Mouse (Mus musculus): ENCODE data around the gene Slc9b1. TPM values are rescaled to one million over a fixed set of nuclear protein-coding genes. Genes with fewer than 3 reads are reported as not detected.

Slc9b1 gene
- not detected in 2 replicates for polyA plus RNA-seq (2015; fragmentation: Nextera tagmentation; extraction: Ambion mirVana)

DNA sequence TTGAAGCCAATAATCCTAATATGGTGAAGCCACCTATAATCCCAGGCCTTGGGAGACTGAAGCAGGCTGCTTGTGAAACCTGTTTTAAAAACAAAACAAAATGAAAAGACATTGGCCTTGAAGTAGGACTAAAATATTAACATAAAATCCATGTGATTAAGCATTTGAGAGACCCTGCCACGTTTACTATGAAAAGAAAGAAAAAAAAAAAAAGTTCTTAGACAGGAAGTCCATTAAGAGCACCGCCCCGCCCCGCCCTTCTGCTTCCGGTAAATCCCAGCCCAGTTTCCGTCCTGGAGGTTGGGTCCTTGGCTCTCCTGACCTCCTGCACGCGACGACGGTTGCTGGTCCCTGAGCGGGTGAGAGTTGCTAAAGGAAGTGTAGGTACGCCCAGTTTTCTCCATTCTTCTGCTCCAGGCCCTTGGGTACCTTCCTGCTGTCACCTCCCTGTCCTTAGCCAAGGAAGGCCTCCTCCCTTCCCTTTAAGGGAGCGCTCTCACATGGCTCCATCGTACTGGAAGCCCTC, at the start of gene Slc9b1:
TSS of gene Slc9b1 (plus strand) at position 291 of the 526 bp plus-strand sequence.
- Histone ChIP-seq H3K27ac (ENCODE audit: low read length) (no peak within 1 kb of the TSS), H3K4me1 (replicated peaks; ENCODE audit: control insufficient read depth, insufficient read depth, low read length) (no peaks in the 10 kb centered on the region), H3K9me3 (ENCODE audit: control insufficient read depth, low read length) (no peaks in the 10 kb centered on the region), H3K36me3 (ENCODE audit: control insufficient read depth, insufficient read depth) (no peaks in the 10 kb centered on the region), H3K27me3 (replicated peaks; ENCODE audit: control insufficient read depth, insufficient read depth, low read length) (no peaks in the 10 kb centered on the region), H3K9ac (replicated peaks; ENCODE audit: low read depth, low read length) (no peak within 1 kb of the TSS), H3K4me2 (ENCODE audit: low read length) (no peak within 1 kb of the TSS), H3K4me3 (replicated peaks; ENCODE audit: low read length) (no peak within 1 kb of the TSS)
- no peak for ATAC-seq
- WGBS, result 84% methylated on average over 14 of the region's 14 CpGs

- H3K4me1 ChIP-seq (replicated peaks; ENCODE audit: control insufficient read depth, insufficient read depth, low read length), result no peaks in the 10 kb centered on the region
- H3K27me3 ChIP-seq (replicated peaks; ENCODE audit: control insufficient read depth, insufficient read depth, low read length), result no peaks in the 10 kb centered on the region
- H3K4me3 ChIP-seq (replicated peaks; ENCODE audit: low read length), result no peak overlapping the region
- H3K36me3 ChIP-seq (ENCODE audit: control insufficient read depth, insufficient read depth), result no peaks in the 10 kb centered on the region
- H3K9ac ChIP-seq (replicated peaks; ENCODE audit: low read depth, low read length), result no peak overlapping the region
- 85% methylated on average over 3 of the region's 3 CpGs for WGBS
- no peaks in the 10 kb centered on the region for H3K9me3 ChIP-seq (ENCODE audit: control insufficient read depth, low read length)
- ATAC-seq, result no peak
- no peak overlapping the region for H3K4me2 ChIP-seq (ENCODE audit: low read length)
- H3K27ac ChIP-seq (ENCODE audit: low read length), result no peak overlapping the region
Observed at GRCm38 (mm10) chr3:135298560-135298959, 49.3 kb upstream of the Slc9b1 start.

DNA sequence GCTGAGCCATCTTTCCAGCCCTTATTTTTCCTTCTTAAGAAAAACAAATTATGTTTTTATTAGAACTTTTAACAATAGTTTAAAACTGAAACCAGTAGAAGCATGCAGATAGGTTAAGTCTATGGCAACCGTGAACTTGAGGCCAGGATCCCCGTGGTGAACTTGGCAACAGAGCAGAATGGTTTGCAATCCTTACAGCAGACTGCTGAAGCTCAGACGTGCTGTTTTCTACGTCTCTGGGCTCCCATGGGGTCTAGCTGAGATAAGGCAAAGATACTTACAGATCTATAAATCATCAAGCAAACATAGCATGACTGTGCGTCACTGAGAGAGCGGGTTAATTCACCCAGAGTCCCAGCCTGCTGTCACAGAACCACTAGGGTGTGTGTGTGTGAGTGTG, 47.7 kb upstream of the Slc9b1 start:
- Histone ChIP-seq H3K36me3 (ENCODE audit: control insufficient read depth, insufficient read depth) (no peaks in the 10 kb centered on the region), H3K27ac (ENCODE audit: low read length) (no peak overlapping the region), H3K9me3 (ENCODE audit: control insufficient read depth, low read length) (no peaks in the 10 kb centered on the region), H3K27me3 (replicated peaks; ENCODE audit: control insufficient read depth, insufficient read depth, low read length) (no peaks in the 10 kb centered on the region), H3K4me1 (replicated peaks; ENCODE audit: control insufficient read depth, insufficient read depth, low read length) (no peaks in the 10 kb centered on the region), H3K4me2 (ENCODE audit: low read length) (no peak overlapping the region), H3K9ac (replicated peaks; ENCODE audit: low read depth, low read length) (no peak overlapping the region), H3K4me3 (replicated peaks; ENCODE audit: low read length) (no peak overlapping the region)
- ATAC-seq, result no peak
- WGBS, result 78% methylated on average over 6 of the region's 6 CpGs

DNA sequence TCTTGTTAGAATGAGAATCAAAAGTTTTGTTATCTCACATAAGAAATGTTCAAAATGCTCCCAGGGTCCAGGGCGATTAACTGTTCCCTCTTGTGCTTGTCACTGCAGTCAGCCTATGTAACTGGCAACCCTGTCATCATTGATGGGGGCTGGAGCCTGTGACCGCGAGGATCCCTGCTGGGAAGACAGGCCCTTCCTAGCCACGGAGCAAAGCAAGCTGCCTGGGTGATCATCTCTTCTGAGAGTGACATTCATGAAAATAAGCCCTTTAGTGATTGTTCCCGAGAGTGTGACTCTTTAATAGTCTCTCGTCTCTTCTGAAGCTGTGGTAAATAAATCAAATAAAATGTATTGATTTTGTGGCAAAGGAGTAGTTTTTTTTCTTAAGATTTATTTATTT, 43.8 kb upstream of the Slc9b1 start:
- H3K4me3 ChIP-seq (replicated peaks; ENCODE audit: low read length), result no peak overlapping the region
- 17% methylated on average over 6 of the region's 6 CpGs for WGBS
- no peaks in the 10 kb centered on the region; the same call in 1 of the 2 replicates for H3K27me3 ChIP-seq (replicated peaks; ENCODE audit: control insufficient read depth, insufficient read depth, low read length)
- peaks cover 5% of the 10 kb centered on the region for H3K4me1 ChIP-seq (replicated peaks; ENCODE audit: control insufficient read depth, insufficient read depth, low read length)
- H3K36me3 ChIP-seq (ENCODE audit: control insufficient read depth, insufficient read depth), result no peaks in the 10 kb centered on the region
- H3K9ac ChIP-seq (replicated peaks; ENCODE audit: low read depth, low read length), result no peak overlapping the region
- H3K4me2 ChIP-seq (ENCODE audit: low read length), result no peak overlapping the region
- H3K27ac ChIP-seq (ENCODE audit: low read length), result no peak overlapping the region
- H3K9me3 ChIP-seq (ENCODE audit: control insufficient read depth, low read length), result no peaks in the 10 kb centered on the region
- ATAC-seq, result no peak

GRCm38 (mm10) chr3:135304566-135304965, 43.3 kb upstream of the Slc9b1 start:
- Histone ChIP-seq H3K4me1 (replicated peaks; ENCODE audit: control insufficient read depth, insufficient read depth, low read length) (peaks cover 5% of the 10 kb centered on the region), H3K9ac (replicated peaks; ENCODE audit: low read depth, low read length) (no peak overlapping the region), H3K9me3 (ENCODE audit: control insufficient read depth, low read length) (no peaks in the 10 kb centered on the region), H3K4me2 (ENCODE audit: low read length) (no peak overlapping the region), H3K27me3 (replicated peaks; ENCODE audit: control insufficient read depth, insufficient read depth, low read length) (no peaks in the 10 kb centered on the region; the same call in 1 of the 2 replicates), H3K4me3 (replicated peaks; ENCODE audit: low read length) (no peak overlapping the region), H3K36me3 (ENCODE audit: control insufficient read depth, insufficient read depth) (no peaks in the 10 kb centered on the region), H3K27ac (ENCODE audit: low read length) (no peak overlapping the region)
- 6% methylated on average over 9 of the region's 9 CpGs for WGBS
- no peak for ATAC-seq

- no peak within 1 kb of the TSS for H3K27ac ChIP-seq (ENCODE audit: low read length)
- peak within 1 kb of the TSS; percentile 69 for H3K4me2 ChIP-seq (ENCODE audit: low read length)
- peak within 1 kb of the TSS; percentile 41 for H3K4me3 ChIP-seq (replicated peaks; ENCODE audit: low read length)
- peak within 1 kb of the TSS; percentile 46 for H3K9ac ChIP-seq (replicated peaks; ENCODE audit: low read depth, low read length)
- H3K9me3 ChIP-seq (ENCODE audit: control insufficient read depth, low read length), result no peaks in the 10 kb centered on the region
- 8% methylated on average over 25 of the region's 28 CpGs for WGBS
- peak; percentile 87 for ATAC-seq
- H3K36me3 ChIP-seq (ENCODE audit: control insufficient read depth, insufficient read depth), result no peaks in the 10 kb centered on the region
- peaks cover 5% of the 10 kb centered on the region for H3K4me1 ChIP-seq (replicated peaks; ENCODE audit: control insufficient read depth, insufficient read depth, low read length)
- no peaks in the 10 kb centered on the region; the same call in 1 of the 2 replicates for H3K27me3 ChIP-seq (replicated peaks; ENCODE audit: control insufficient read depth, insufficient read depth, low read length)
Observed at GRCm38 (mm10) chr3:135307411-135308259, 40.2 kb upstream of the Slc9b1 start, which contains the start of gene Slc9b2. Gene Slc9b2, plus strand, starts transcription at chr3:135307700.

DNA sequence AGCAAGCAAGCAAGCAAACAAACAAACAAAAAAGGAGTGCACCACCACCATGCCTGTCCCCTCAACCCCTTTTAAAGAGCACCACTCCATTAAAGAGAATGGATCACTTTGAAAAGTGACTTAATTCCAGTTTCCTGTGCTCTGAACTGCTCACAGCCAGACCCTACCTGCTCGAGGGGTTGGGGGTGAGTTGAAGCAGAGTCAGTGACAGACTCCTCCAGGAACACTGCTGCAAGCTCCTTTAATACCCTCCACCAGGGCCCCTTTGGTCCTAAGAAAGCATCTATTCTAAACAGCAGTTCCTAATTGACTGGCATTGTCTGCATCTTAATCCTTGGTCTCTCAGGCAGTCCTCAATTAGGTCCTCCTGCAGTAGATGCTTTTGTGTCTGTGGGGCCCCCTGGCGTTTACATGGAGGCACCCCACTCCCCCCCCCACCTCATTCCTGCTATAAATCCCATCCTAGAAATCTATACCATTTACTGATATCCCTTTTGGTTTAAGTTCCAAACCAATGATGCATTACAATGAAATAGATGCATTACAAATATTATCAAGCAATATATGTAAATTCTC, 34.8 kb upstream of the Slc9b1 start:
- H3K9ac ChIP-seq (replicated peaks; ENCODE audit: low read depth, low read length), result no peak overlapping the region
- H3K27ac ChIP-seq (ENCODE audit: low read length), result no peak overlapping the region
- no peak overlapping the region for H3K4me3 ChIP-seq (replicated peaks; ENCODE audit: low read length)
- ATAC-seq, result no peak
- H3K4me2 ChIP-seq (ENCODE audit: low read length), result no peak overlapping the region
- no peaks in the 10 kb centered on the region for H3K9me3 ChIP-seq (ENCODE audit: control insufficient read depth, low read length)
- peaks cover under 1% of the 10 kb centered on the region; the same call in 1 of the 2 replicates for H3K4me1 ChIP-seq (replicated peaks; ENCODE audit: control insufficient read depth, insufficient read depth, low read length)
- no peaks in the 10 kb centered on the region; the same call in 1 of the 2 replicates for H3K27me3 ChIP-seq (replicated peaks; ENCODE audit: control insufficient read depth, insufficient read depth, low read length)
- no peaks in the 10 kb centered on the region for H3K36me3 ChIP-seq (ENCODE audit: control insufficient read depth, insufficient read depth)
- 0% methylated on average over 2 of the region's 2 CpGs for WGBS

- WGBS, result 28% methylated on average over 2 of the region's 2 CpGs
- no peak overlapping the region for H3K4me2 ChIP-seq (ENCODE audit: low read length)
- no peaks in the 10 kb centered on the region for H3K36me3 ChIP-seq (ENCODE audit: control insufficient read depth, insufficient read depth)
- no peak overlapping the region for H3K27ac ChIP-seq (ENCODE audit: low read length)
- H3K4me1 ChIP-seq (replicated peaks; ENCODE audit: control insufficient read depth, insufficient read depth, low read length), result no peaks in the 10 kb centered on the region
- H3K4me3 ChIP-seq (replicated peaks; ENCODE audit: low read length), result no peak overlapping the region
- H3K9ac ChIP-seq (replicated peaks; ENCODE audit: low read depth, low read length), result no peak overlapping the region
- no peaks in the 10 kb centered on the region for H3K27me3 ChIP-seq (replicated peaks; ENCODE audit: control insufficient read depth, insufficient read depth, low read length)
- H3K9me3 ChIP-seq (ENCODE audit: control insufficient read depth, low read length), result no peaks in the 10 kb centered on the region
- peak; percentile 47; the same call in 1 of the 2 replicates for ATAC-seq
Observed at GRCm38 (mm10) chr3:135313727-135314126, 34.1 kb upstream of the Slc9b1 start.

DNA sequence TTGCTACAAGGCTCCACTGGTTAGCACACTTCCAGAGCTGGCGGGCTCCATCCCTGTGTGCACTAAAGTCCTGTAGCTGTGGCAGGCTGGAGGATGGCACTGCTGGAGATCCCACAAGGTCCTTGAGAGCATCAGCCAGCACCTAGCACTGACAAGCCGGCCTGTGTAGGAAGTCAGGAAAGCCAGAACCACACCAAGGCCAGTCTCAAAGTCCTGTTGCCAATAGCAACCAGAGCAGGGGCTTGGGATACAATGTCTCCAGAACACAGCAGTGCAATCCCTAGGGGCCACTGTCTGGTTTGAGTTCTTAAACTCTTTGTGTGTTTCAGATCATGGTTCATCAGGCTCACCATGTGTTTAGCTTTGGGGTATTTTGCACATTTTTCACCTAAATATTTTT, 33.0 kb upstream of the Slc9b1 start:
- H3K9ac ChIP-seq (replicated peaks; ENCODE audit: low read depth, low read length), result no peak overlapping the region
- no peak overlapping the region for H3K4me2 ChIP-seq (ENCODE audit: low read length)
- H3K27me3 ChIP-seq (replicated peaks; ENCODE audit: control insufficient read depth, insufficient read depth, low read length), result no peaks in the 10 kb centered on the region
- no peak overlapping the region for H3K4me3 ChIP-seq (replicated peaks; ENCODE audit: low read length)
- no peak overlapping the region for H3K27ac ChIP-seq (ENCODE audit: low read length)
- H3K36me3 ChIP-seq (ENCODE audit: control insufficient read depth, insufficient read depth), result no peaks in the 10 kb centered on the region
- WGBS, result 73% methylated on average over 2 of the region's 2 CpGs
- no peak for ATAC-seq
- no peaks in the 10 kb centered on the region for H3K9me3 ChIP-seq (ENCODE audit: control insufficient read depth, low read length)
- no peaks in the 10 kb centered on the region for H3K4me1 ChIP-seq (replicated peaks; ENCODE audit: control insufficient read depth, insufficient read depth, low read length)
